Mouse (Mus musculus): ENCODE data around the gene Neurod2. TPM values are rescaled to one million over a fixed set of nuclear protein-coding genes. Genes with fewer than 3 reads are reported as not detected.

The Neurod2 gene
- polyA plus RNA-seq, 1 experiment from 2014 or later: 0.05 TPM

DNA sequence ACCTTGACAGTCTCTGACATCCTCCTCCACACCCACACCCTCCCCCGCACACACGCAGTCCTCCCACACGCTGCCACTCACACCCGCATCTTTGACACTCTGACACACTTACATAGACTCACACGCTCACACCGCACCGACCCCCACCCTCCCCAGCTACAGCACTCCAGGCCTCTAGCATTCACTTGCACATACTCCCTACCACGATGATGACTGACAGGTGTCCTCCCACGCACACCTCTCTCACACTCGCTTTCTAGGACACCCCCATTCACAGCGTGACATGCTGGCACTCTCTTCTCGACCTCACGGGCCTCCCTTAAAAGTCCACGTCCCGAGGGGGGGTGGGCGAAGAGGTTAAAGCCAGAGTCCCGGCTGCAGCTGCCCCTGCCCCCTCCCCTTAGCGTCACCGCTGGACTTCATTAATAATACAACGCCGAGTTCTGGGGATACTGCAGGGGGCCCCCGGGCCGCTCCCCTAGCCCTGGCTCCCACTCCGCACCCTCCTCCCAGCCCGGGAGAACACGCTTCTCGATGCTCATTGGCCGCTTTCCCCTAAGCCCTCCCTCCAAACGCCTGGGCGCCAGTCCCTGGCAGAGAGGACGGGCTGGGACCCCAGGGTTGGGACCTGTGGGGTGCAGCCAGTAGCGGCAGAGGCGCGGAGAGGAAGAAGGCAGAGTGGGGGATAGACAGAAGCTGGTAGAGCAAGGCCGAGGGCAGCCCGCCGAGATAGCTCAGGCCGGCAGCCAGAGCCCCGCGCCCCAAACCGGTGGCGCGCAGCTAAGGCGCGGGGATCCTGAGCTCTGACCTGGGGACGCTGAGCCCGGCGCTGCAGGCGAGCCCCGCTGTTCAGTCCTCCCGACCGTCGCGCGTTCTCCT, 18.9 kb upstream of the Neurod2 start, which contains the start of gene Ppp1r1b:
TSS of gene Ppp1r1b (plus strand) at position 322 of the 879 bp plus-strand sequence.
- peak; percentile 70 for DNase-seq (ENCODE audit: low spot score)
- Histone ChIP-seq H3K9me3 (replicated peaks) (no peaks in the 10 kb centered on the region), H3K4me3 (peak within 1 kb of the TSS; percentile 68), H3K36me3 (no peaks in the 10 kb centered on the region), H3K4me1 (peaks cover 46% of the 10 kb centered on the region), H3K27ac (replicated peaks) (peak within 1 kb of the TSS; percentile 59; the same call in 1 of the 2 replicates), H3K27me3 (ENCODE audit: low read depth, poor library complexity, severe bottlenecking) (peaks cover 100% of the 10 kb centered on the region)
- WGBS: 1% methylated on average over 55 of the region's 55 CpGs

DNA sequence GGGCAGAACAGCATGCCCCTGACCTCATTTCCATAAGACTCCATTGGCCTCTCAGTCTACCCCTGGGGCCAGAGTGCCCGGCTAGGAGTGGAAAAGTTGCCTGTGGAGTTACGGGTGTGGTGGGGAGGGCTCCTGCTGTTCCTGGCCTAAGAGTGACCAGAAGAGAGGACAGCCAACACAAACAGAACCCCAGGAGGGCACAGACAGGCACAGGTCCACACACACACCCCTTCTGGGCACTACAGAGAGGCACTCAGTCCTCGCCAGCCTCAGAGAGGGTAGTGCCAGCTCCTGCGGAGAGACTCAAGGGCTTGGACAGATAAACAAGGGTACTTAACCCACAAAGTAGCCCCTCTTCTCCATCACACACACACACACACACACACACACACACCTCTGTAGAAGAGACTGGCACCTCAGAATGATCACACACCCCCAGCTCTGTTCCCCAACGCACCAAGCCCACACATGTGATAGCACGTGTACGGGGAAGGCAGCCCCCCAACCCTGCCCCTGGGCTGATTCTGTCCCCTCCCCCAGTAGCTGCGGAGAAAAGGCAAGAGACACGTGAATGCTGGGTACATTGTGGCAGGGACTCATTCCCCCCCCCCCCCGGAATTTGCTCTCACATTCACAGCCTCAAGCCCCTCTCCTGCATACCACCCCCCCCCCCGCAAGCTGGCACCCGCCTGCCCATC, 18.1 kb upstream of the Neurod2 start:
- Histone ChIP-seq H3K27me3 (ENCODE audit: low read depth, poor library complexity, severe bottlenecking) (peaks cover 100% of the 10 kb centered on the region), H3K36me3 (no peaks in the 10 kb centered on the region), H3K4me3 (peak overlapping the region; percentile 68), H3K27ac (replicated peaks) (no peak overlapping the region), H3K9me3 (replicated peaks) (no peaks in the 10 kb centered on the region), H3K4me1 (peaks cover 46% of the 10 kb centered on the region)
- 2% methylated on average over 10 of the region's 12 CpGs for WGBS
- no peak for DNase-seq (ENCODE audit: low spot score)

- no peak overlapping the region for H3K27ac ChIP-seq (replicated peaks)
- H3K36me3 ChIP-seq: no peaks in the 10 kb centered on the region
- no peaks in the 10 kb centered on the region for H3K9me3 ChIP-seq (replicated peaks)
- 5% methylated on average over 9 of the region's 9 CpGs for WGBS
- no peak overlapping the region for H3K4me3 ChIP-seq
- H3K4me1 ChIP-seq: peaks cover 52% of the 10 kb centered on the region
- H3K27me3 ChIP-seq (ENCODE audit: low read depth, poor library complexity, severe bottlenecking): peaks cover 100% of the 10 kb centered on the region
- DNase-seq (ENCODE audit: low spot score): no peak
These were observed 16.7 kb upstream of the Neurod2 start for GRCm38 (mm10) chr11:98346168-98346567.

GRCm38 (mm10) chr11:98345253-98345652, 15.8 kb upstream of the Neurod2 start:
- H3K4me3 ChIP-seq: peak overlapping the region; percentile 39

DNA sequence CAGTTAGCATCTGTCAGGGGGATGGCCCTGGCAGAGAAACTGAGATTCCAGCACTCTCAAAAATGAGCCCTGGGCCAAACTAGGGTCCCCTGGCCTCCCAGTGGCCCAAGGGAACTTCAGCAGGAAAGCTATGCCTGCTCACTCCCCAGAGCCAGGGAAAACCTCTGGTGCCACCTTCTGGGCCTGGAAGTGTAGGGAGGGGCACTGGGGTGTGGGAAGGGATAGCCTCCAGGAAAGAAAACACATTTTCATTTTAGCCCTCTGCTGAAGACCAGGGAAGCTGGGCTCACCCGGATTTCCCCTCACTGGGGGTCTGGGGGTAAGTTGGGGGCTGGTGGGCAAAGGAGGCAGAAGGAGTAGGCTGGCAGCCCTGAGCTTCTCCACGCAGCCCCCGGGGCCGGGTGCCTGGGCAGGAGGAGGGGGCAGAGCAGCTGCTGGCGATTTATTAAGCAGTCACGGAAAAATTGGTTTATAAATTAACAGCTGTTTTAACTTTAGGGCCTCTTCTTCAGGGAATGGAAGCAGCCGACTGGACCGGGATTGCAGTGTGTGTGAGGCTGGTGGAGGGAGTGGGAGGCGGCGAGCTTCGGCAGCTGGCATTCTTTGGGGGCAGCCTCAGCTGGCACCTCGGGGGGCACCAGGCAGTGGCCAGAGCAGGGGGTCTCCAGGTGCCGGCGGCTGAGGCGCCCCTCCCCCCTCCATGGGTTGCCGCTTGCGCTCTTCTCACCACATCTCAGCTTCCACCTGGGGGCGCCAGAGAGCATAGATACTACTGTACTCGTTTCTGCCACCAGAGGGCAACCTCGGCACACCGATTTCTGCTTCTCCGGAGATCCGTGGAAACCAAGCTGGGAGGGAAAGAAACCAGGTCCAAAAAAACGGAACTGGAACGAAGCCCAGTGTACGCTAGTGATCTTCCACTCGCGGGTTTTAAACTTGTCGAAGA, 12.8 kb upstream of the Neurod2 start:
- H3K27me3 ChIP-seq (ENCODE audit: low read depth, poor library complexity, severe bottlenecking): peaks cover 100% of the 10 kb centered on the region
- H3K4me3 ChIP-seq: peak overlapping the region; percentile 37
- WGBS: 3% methylated on average over 29 of the region's 29 CpGs
- peaks cover 44% of the 10 kb centered on the region for H3K4me1 ChIP-seq
- H3K27ac ChIP-seq (replicated peaks): no peak overlapping the region
- peak; percentile 92 for DNase-seq (ENCODE audit: low spot score)
- no peaks in the 10 kb centered on the region for H3K36me3 ChIP-seq
- no peaks in the 10 kb centered on the region for H3K9me3 ChIP-seq (replicated peaks)

More at GRCm38 (mm10) chr11:98345253-98345652, 15.8 kb upstream of the Neurod2 start:
- H3K27ac ChIP-seq (replicated peaks): no peak overlapping the region
- DNase-seq (ENCODE audit: low spot score): peak; percentile 82
- H3K27me3 ChIP-seq (ENCODE audit: low read depth, poor library complexity, severe bottlenecking): peaks cover 100% of the 10 kb centered on the region
- 2% methylated on average over 14 of the region's 14 CpGs for WGBS
- H3K36me3 ChIP-seq: no peaks in the 10 kb centered on the region
- H3K4me1 ChIP-seq: peaks cover 52% of the 10 kb centered on the region
- no peaks in the 10 kb centered on the region for H3K9me3 ChIP-seq (replicated peaks)

- Histone ChIP-seq H3K4me1 (peaks cover 33% of the 10 kb centered on the region), H3K27ac (replicated peaks) (no peak overlapping the region), H3K36me3 (no peaks in the 10 kb centered on the region), H3K27me3 (ENCODE audit: low read depth, poor library complexity, severe bottlenecking) (peaks cover 100% of the 10 kb centered on the region), H3K4me3 (no peak overlapping the region), H3K9me3 (replicated peaks) (no peaks in the 10 kb centered on the region)
- WGBS: 62% methylated on average over 4 of the region's 4 CpGs
- DNase-seq (ENCODE audit: low spot score): no peak
These were observed 11.7 kb upstream of the Neurod2 start for GRCm38 (mm10) chr11:98341174-98341573.

- no peaks in the 10 kb centered on the region for H3K9me3 ChIP-seq (replicated peaks)
- no peaks in the 10 kb centered on the region for H3K36me3 ChIP-seq
- no peak overlapping the region for H3K27ac ChIP-seq (replicated peaks)
- H3K4me1 ChIP-seq: peaks cover 27% of the 10 kb centered on the region
- no peak overlapping the region for H3K4me3 ChIP-seq
- peaks cover 100% of the 10 kb centered on the region for H3K27me3 ChIP-seq (ENCODE audit: low read depth, poor library complexity, severe bottlenecking)
- no peak for DNase-seq (ENCODE audit: low spot score)
- 4% methylated on average over 4 of the region's 4 CpGs for WGBS
These were observed 11.1 kb upstream of the Neurod2 start for GRCm38 (mm10) chr11:98340597-98340996.

- Histone ChIP-seq H3K9me3 (replicated peaks) (no peaks in the 10 kb centered on the region), H3K4me3 (peak overlapping the region; percentile 57), H3K27me3 (ENCODE audit: low read depth, poor library complexity, severe bottlenecking) (peaks cover 100% of the 10 kb centered on the region), H3K4me1 (peaks cover 26% of the 10 kb centered on the region), H3K36me3 (no peaks in the 10 kb centered on the region), H3K27ac (replicated peaks) (no peak overlapping the region)
- no peak for DNase-seq (ENCODE audit: low spot score)
- WGBS: 7% methylated on average over 11 of the region's 11 CpGs
These were observed 10.3 kb upstream of the Neurod2 start for GRCm38 (mm10) chr11:98339679-98340287.

- under 1% methylated on average over 19 of the region's 19 CpGs for WGBS
- DNase-seq (ENCODE audit: low spot score): no peak
- no peaks in the 10 kb centered on the region for H3K9me3 ChIP-seq (replicated peaks)
- no peaks in the 10 kb centered on the region for H3K36me3 ChIP-seq
- peaks cover 33% of the 10 kb centered on the region for H3K4me1 ChIP-seq
- peaks cover 100% of the 10 kb centered on the region for H3K27me3 ChIP-seq (ENCODE audit: low read depth, poor library complexity, severe bottlenecking)
- H3K27ac ChIP-seq (replicated peaks): no peak overlapping the region
- peak overlapping the region; percentile 57 for H3K4me3 ChIP-seq
These were observed 9.6 kb upstream of the Neurod2 start for GRCm38 (mm10) chr11:98339071-98339501.

- DNase-seq (ENCODE audit: low spot score): no peak
- 0 out of 2 replicates have a peak overlapping the region, but pooled peaks have one; percentile 46 for H3K27ac ChIP-seq (replicated peaks)
- WGBS: 1% methylated on average over 56 of the region's 57 CpGs
These were observed 9.1 kb upstream of the Neurod2 start for GRCm38 (mm10) chr11:98338507-98338961.

DNA sequence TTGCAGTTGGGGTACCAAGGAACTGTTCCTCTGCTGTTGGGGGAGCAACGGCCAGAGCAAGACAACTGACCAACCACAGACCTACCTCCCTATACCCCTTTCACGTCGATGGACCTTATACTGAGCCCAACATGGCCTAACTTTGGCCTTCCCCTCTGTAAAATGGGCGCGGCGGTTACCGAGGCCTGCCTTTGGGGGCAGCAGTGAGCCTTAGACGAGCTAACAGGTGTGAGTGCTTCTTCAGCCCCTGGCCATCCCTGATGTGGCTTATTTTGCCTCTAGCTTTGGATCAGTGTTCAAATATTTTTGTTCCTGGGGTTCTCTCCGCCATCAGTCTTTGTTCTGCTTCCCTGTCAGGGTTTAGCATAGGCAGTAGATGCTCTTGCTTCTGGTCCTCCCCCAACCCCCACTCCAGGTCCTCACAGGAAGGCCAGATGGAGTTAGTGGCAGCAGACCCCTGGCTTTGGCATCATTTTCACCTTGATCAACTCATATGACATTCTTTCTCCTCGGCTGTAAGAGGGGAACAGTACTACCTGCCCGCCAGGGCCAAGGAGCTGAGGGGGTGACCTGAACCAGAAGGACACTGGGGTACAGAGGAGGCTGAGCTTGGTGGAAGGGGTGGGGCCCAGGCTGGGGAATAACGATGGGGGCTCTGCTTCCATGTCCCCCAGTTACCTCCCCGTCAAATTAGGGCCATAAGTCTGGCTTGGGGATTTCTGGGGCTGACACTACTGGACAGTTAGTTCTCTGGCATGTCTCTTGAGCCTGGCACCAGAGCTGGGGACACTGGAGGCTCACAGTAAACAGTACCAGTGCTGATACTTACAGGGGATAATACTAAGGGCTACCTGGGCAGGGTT, 7.0 kb upstream of the Neurod2 start:
- peaks cover 100% of the 10 kb centered on the region for H3K27me3 ChIP-seq (ENCODE audit: low read depth, poor library complexity, severe bottlenecking)

More at GRCm38 (mm10) chr11:98338507-98338961, 9.1 kb upstream of the Neurod2 start:
- no peaks in the 10 kb centered on the region for H3K36me3 ChIP-seq
- H3K4me1 ChIP-seq: peaks cover 38% of the 10 kb centered on the region
- H3K9me3 ChIP-seq (replicated peaks): no peaks in the 10 kb centered on the region
- H3K4me3 ChIP-seq: peak overlapping the region; percentile 57
- H3K27me3 ChIP-seq (ENCODE audit: low read depth, poor library complexity, severe bottlenecking): peaks cover 100% of the 10 kb centered on the region

More for the DNA sequence above, 7.0 kb upstream of the Neurod2 start:
- no peaks in the 10 kb centered on the region for H3K36me3 ChIP-seq
- no peaks in the 10 kb centered on the region for H3K9me3 ChIP-seq (replicated peaks)
- 18% methylated on average over 13 of the region's 13 CpGs for WGBS
- H3K27ac ChIP-seq (replicated peaks): no peak overlapping the region
- H3K4me1 ChIP-seq: peaks cover 32% of the 10 kb centered on the region
- H3K4me3 ChIP-seq: no peak overlapping the region
- no peak for DNase-seq (ENCODE audit: low spot score)

Data from midbrain, embryonic 10.5 days (tissue).